Mouse (Mus musculus) WW6 (cell line): Measurements from ENCODE around the gene Tmem108.

Source experiments
- DNase-seq: peaks from one replicate; pipeline ENCODE4 v3.0.0-alpha.2; 2013; ENCODE audit warnings: low read depth, low spot score

The Tmem108 gene

GRCm38 (mm10) chr9:103548606-103549005 is 213.0 kb downstream of the Tmem108 start:
- DNase-seq, result no peak

- no peak for DNase-seq
These were observed 214.7 kb downstream of the Tmem108 start for GRCm38 (mm10) chr9:103546695-103547645.

GRCm38 (mm10) chr9:103545729-103546128 is 215.9 kb downstream of the Tmem108 start:
- DNase-seq, result no peak

DNA sequence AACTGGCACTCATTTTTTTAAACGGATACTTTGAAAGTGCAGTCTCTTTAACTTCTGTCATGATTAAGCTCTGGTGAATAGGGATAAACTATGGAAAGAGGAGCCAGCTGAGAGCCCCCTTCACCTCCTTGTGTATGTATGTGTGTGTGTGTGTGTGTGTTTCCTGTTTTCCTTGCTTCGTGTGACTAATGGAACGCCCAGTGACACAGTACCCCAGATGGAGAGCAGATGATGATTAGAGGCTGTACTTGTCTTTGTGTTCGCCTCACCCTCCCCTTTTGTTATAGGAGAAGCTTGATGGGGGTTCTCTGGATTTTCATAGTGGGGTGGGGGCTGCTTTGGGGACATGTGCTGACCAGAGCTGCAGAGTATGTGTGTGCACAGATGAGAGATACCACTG is 216.4 kb downstream of the Tmem108 start:
- DNase-seq, result no peak

GRCm38 (mm10) chr9:103544599-103544998 is 217.0 kb downstream of the Tmem108 start:
- DNase-seq, result no peak

DNA sequence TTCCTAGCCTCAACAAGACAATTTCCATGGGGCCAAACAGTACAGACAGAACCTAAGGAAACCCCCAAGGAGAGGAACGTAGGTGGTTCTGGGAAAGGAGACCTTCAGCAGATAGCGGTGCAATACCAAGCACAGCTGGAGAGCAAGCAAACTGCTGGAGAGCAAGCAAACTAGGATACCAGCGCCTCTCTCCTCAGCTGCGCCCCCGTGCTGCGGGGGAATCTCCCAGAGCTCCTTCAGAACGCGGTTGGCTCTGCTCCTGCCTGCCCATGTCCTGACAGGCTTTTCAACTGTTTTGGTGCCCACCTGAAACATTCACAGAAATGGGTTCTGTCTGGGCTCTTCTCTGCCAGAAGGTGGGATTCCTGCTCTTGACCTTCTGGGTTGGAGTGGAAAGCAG is 221.1 kb downstream of the Tmem108 start:
- DNase-seq, result no peak

DNA sequence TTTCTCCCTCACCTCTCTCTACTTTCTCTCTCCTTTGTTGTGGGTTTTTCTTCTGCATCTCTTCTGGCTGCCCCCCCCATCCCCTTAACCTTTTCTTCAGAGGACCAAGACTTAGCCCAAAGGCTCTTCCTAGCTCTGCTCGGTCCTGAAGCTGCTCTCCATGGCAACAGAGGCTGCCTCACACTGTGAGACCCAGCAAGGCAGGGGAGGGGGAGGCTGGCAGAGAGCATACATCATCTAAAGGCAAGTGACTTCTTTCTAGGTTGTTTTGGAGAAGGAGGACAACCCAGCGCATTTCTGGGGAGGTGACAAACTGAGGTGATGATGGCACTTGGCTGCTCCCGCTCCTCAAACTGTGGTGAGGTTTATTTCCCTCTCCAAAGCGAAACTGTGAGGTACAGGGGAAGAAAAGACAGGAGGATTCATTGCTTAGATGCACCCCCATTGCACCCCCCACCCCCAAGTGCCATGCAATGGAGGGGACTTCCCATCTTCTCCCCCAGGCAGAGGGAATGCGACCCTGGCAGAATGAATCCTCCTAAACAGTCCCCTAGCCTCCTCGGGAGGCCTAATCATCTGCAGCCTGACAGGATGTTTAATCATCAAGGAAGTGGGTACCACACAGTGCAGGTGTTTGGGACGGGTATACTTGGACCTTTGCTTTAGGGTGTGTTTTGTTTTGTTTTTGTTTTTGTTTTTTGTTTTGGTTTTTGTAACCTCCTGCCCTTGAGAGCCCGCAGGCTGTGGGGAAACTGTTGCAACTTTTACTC is 223.4 kb downstream of the Tmem108 start:
- DNase-seq, result no peak

- peak; percentile 64 for DNase-seq
These were observed 225.5 kb downstream of the Tmem108 start for GRCm38 (mm10) chr9:103536059-103536634.

- no peak for DNase-seq
These were observed 236.5 kb downstream of the Tmem108 start for GRCm38 (mm10) chr9:103525041-103525537.

- no peak for DNase-seq
These were observed 237.0 kb downstream of the Tmem108 start for GRCm38 (mm10) chr9:103524600-103524999.

GRCm38 (mm10) chr9:103523742-103524403 is 237.8 kb downstream of the Tmem108 start:
- no peak for DNase-seq

DNA sequence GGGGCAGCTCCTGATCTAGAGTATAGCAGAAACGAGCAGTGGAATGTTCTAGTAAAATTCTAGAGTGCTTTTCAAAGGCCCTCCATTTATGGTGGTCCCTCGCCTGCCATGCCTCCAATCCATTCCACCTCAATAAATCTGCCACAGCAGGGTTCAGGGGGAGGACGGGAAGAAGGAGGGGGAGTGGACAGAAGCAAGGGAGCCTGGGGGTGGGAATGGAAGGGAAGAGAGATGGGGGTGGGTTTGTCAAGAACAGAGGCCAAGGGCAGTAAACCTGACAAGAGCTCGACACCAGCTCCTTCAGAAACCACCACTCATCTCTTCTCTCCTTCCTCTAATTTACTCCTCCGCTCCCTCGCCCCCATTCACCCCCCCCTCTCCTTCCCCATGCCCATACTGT is 238.6 kb downstream of the Tmem108 start:
- no peak for DNase-seq

GRCm38 (mm10) chr9:103513884-103514283 is 247.8 kb downstream of the Tmem108 start:
- no peak for DNase-seq

GRCm38 (mm10) chr9:103512257-103512656 is 249.4 kb downstream of the Tmem108 start:
- no peak for DNase-seq

- DNase-seq, result no peak
These were observed 254.6 kb downstream of the Tmem108 start for GRCm38 (mm10) chr9:103506968-103507584.

- no peak for DNase-seq
These were observed 256.6 kb downstream of the Tmem108 start for GRCm38 (mm10) chr9:103505067-103505466.

- DNase-seq, result no peak
These were observed 257.0 kb downstream of the Tmem108 start for GRCm38 (mm10) chr9:103504646-103505045.

- DNase-seq, result no peak
These were observed 257.9 kb downstream of the Tmem108 start for GRCm38 (mm10) chr9:103503586-103504298.

DNA sequence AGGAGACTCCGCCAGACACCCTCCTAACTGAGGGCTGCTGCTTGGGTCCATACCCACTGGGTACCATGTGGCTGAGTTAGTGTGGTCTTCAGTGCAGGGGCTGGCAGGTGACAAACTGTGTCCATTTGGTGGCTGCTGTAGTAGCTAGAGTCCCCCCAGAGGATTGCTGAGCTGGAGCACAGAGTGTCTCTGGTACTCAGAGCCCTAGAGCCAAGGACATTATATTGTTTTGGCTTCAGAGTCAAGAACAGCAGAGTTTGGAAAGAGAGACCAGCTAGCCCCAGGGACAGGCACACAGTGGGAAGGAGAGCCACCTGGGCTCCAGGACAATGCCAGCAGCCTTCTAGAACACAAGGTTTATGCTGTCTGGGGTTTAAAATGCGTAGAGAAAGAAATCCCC is 259.0 kb downstream of the Tmem108 start:
- no peak for DNase-seq

DNA sequence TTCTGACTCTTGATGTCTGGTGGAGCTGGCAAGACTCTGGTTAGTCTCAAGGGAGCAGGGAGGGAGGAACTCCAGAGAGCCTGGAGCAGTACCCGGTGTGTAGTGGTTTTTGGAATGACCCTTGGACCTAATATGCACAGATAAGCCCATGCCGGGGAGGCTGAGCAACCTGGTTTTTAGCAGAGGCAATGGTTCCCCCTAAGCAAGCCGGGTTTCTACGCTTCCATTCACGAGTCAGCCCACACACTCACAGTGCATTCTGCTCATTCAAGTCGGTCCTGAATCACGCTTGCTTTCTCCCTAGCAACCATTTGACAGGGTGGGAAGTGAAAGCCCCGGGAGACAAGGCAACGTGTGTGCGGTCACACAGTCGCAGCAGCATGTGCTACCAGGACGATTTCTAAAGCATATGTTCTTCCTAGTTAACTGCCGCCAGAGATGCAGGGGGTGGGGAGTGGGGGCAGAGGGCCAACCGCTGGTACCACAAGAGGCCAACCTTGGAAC is 259.7 kb downstream of the Tmem108 start:
- DNase-seq, result no peak
